Mouse (Mus musculus): ENCODE measurements around the gene Ttc28. TPM values are rescaled to one million over a fixed set of nuclear protein-coding genes. Genes with fewer than 3 reads are reported as not detected.

The Ttc28 gene
- polyA plus RNA-seq, 1 experiment from 2014 or later, result 4.2 TPM

GRCm38 (mm10) chr5:110928289-110928688 is 48.7 kb downstream of the Ttc28 start:
- ATAC-seq, result no peak

GRCm38 (mm10) chr5:110929306-110929705 is 49.7 kb downstream of the Ttc28 start:
- no peak overlapping the region for H3K27ac ChIP-seq (ENCODE audit: low read length)

More at GRCm38 (mm10) chr5:110928289-110928688, 48.7 kb downstream of the Ttc28 start:
- Histone ChIP-seq H3K27ac (ENCODE audit: low read length) (no peak overlapping the region), H3K4me3 (ENCODE audit: low read length) (no peak overlapping the region), H3K27me3 (replicated peaks; ENCODE audit: control insufficient read depth, insufficient read depth, low read length) (no peaks in the 10 kb centered on the region), H3K36me3 (ENCODE audit: control insufficient read depth, insufficient read depth, low read length) (no peaks in the 10 kb centered on the region), H3K4me2 (ENCODE audit: low read depth, low read length) (no peak overlapping the region), H3K9ac (ENCODE audit: low read depth, low read length) (no peak overlapping the region), H3K9me3 (ENCODE audit: control insufficient read depth, low read length) (no peaks in the 10 kb centered on the region), H3K4me1 (ENCODE audit: control insufficient read depth, insufficient read depth, low read length) (peaks cover under 1% of the 10 kb centered on the region; the same call in 1 of the 2 replicates)
- WGBS, result 61% methylated on average over 3 of the region's 3 CpGs

GRCm38 (mm10) chr5:110936606-110937005 is 57.0 kb downstream of the Ttc28 start:
- Histone ChIP-seq H3K27ac (ENCODE audit: low read length) (no peak overlapping the region), H3K4me2 (ENCODE audit: low read depth, low read length) (no peak overlapping the region), H3K4me1 (ENCODE audit: control insufficient read depth, insufficient read depth, low read length) (no peaks in the 10 kb centered on the region), H3K9me3 (ENCODE audit: control insufficient read depth, low read length) (no peaks in the 10 kb centered on the region), H3K4me3 (ENCODE audit: low read length) (no peak overlapping the region), H3K36me3 (ENCODE audit: control insufficient read depth, insufficient read depth, low read length) (no peaks in the 10 kb centered on the region), H3K9ac (ENCODE audit: low read depth, low read length) (no peak overlapping the region), H3K27me3 (replicated peaks; ENCODE audit: control insufficient read depth, insufficient read depth, low read length) (no peaks in the 10 kb centered on the region)
- no peak for ATAC-seq
- WGBS, result 69% methylated on average over 5 of the region's 5 CpGs

More at GRCm38 (mm10) chr5:110929306-110929705, 49.7 kb downstream of the Ttc28 start:
- H3K27me3 ChIP-seq (replicated peaks; ENCODE audit: control insufficient read depth, insufficient read depth, low read length), result no peaks in the 10 kb centered on the region
- WGBS, result 77% methylated on average over 4 of the region's 4 CpGs
- no peak overlapping the region for H3K4me2 ChIP-seq (ENCODE audit: low read depth, low read length)
- ATAC-seq, result no peak
- H3K9me3 ChIP-seq (ENCODE audit: control insufficient read depth, low read length), result no peaks in the 10 kb centered on the region
- H3K4me3 ChIP-seq (ENCODE audit: low read length), result no peak overlapping the region
- H3K36me3 ChIP-seq (ENCODE audit: control insufficient read depth, insufficient read depth, low read length), result no peaks in the 10 kb centered on the region
- no peak overlapping the region for H3K9ac ChIP-seq (ENCODE audit: low read depth, low read length)
- no peaks in the 10 kb centered on the region for H3K4me1 ChIP-seq (ENCODE audit: control insufficient read depth, insufficient read depth, low read length)

- Histone ChIP-seq H3K4me2 (ENCODE audit: low read depth, low read length) (no peak overlapping the region), H3K4me3 (ENCODE audit: low read length) (no peak overlapping the region), H3K27me3 (replicated peaks; ENCODE audit: control insufficient read depth, insufficient read depth, low read length) (no peaks in the 10 kb centered on the region), H3K36me3 (ENCODE audit: control insufficient read depth, insufficient read depth, low read length) (no peaks in the 10 kb centered on the region), H3K27ac (ENCODE audit: low read length) (no peak overlapping the region), H3K9ac (ENCODE audit: low read depth, low read length) (no peak overlapping the region), H3K9me3 (ENCODE audit: control insufficient read depth, low read length) (no peaks in the 10 kb centered on the region), H3K4me1 (ENCODE audit: control insufficient read depth, insufficient read depth, low read length) (no peaks in the 10 kb centered on the region)
- 87% methylated on average over 8 of the region's 8 CpGs for WGBS
- no peak for ATAC-seq
These were observed 64.7 kb downstream of the Ttc28 start for GRCm38 (mm10) chr5:110944326-110944725.

GRCm38 (mm10) chr5:110948476-110949399 is 69.1 kb downstream of the Ttc28 start:
- WGBS, result 73% methylated on average over 12 of the region's 12 CpGs
- Histone ChIP-seq H3K27ac (ENCODE audit: low read length) (no peak overlapping the region), H3K9ac (ENCODE audit: low read depth, low read length) (no peak overlapping the region), H3K9me3 (ENCODE audit: control insufficient read depth, low read length) (no peaks in the 10 kb centered on the region), H3K36me3 (ENCODE audit: control insufficient read depth, insufficient read depth, low read length) (no peaks in the 10 kb centered on the region), H3K27me3 (replicated peaks; ENCODE audit: control insufficient read depth, insufficient read depth, low read length) (no peaks in the 10 kb centered on the region), H3K4me1 (ENCODE audit: control insufficient read depth, insufficient read depth, low read length) (no peaks in the 10 kb centered on the region), H3K4me3 (ENCODE audit: low read length) (no peak overlapping the region), H3K4me2 (ENCODE audit: low read depth, low read length) (no peak overlapping the region)
- no peak for ATAC-seq

GRCm38 (mm10) chr5:110949791-110950190 is 70.2 kb downstream of the Ttc28 start:
- no peak overlapping the region for H3K4me3 ChIP-seq (ENCODE audit: low read length)
- no peak overlapping the region for H3K4me2 ChIP-seq (ENCODE audit: low read depth, low read length)
- H3K4me1 ChIP-seq (ENCODE audit: control insufficient read depth, insufficient read depth, low read length), result no peaks in the 10 kb centered on the region
- H3K36me3 ChIP-seq (ENCODE audit: control insufficient read depth, insufficient read depth, low read length), result no peaks in the 10 kb centered on the region
- no peak overlapping the region for H3K27ac ChIP-seq (ENCODE audit: low read length)
- no peak overlapping the region for H3K9ac ChIP-seq (ENCODE audit: low read depth, low read length)
- no peaks in the 10 kb centered on the region for H3K27me3 ChIP-seq (replicated peaks; ENCODE audit: control insufficient read depth, insufficient read depth, low read length)
- no peaks in the 10 kb centered on the region for H3K9me3 ChIP-seq (ENCODE audit: control insufficient read depth, low read length)
- WGBS, result 52% methylated on average over 3 of the region's 3 CpGs
- no peak for ATAC-seq

GRCm38 (mm10) chr5:110958196-110958595 is 78.6 kb downstream of the Ttc28 start:
- H3K36me3 ChIP-seq (ENCODE audit: control insufficient read depth, insufficient read depth, low read length), result no peaks in the 10 kb centered on the region
- H3K4me2 ChIP-seq (ENCODE audit: low read depth, low read length), result no peak overlapping the region
- 0 out of 2 replicates have a peak, but pooled peaks cover 3% of the 10 kb centered on the region for H3K4me1 ChIP-seq (ENCODE audit: control insufficient read depth, insufficient read depth, low read length)
- H3K4me3 ChIP-seq (ENCODE audit: low read length), result no peak overlapping the region
- H3K27ac ChIP-seq (ENCODE audit: low read length), result no peak overlapping the region
- no peak overlapping the region for H3K9ac ChIP-seq (ENCODE audit: low read depth, low read length)
- no peaks in the 10 kb centered on the region for H3K9me3 ChIP-seq (ENCODE audit: control insufficient read depth, low read length)
- no peaks in the 10 kb centered on the region for H3K27me3 ChIP-seq (replicated peaks; ENCODE audit: control insufficient read depth, insufficient read depth, low read length)
- no peak for ATAC-seq
- WGBS, result 83% methylated on average over 4 of the region's 4 CpGs

- Histone ChIP-seq H3K4me3 (ENCODE audit: low read length) (no peak overlapping the region), H3K9me3 (ENCODE audit: control insufficient read depth, low read length) (no peaks in the 10 kb centered on the region), H3K4me2 (ENCODE audit: low read depth, low read length) (no peak overlapping the region), H3K27ac (ENCODE audit: low read length) (no peak overlapping the region), H3K36me3 (ENCODE audit: control insufficient read depth, insufficient read depth, low read length) (no peaks in the 10 kb centered on the region), H3K27me3 (replicated peaks; ENCODE audit: control insufficient read depth, insufficient read depth, low read length) (no peaks in the 10 kb centered on the region), H3K4me1 (ENCODE audit: control insufficient read depth, insufficient read depth, low read length) (0 out of 2 replicates have a peak, but pooled peaks cover 3% of the 10 kb centered on the region), H3K9ac (ENCODE audit: low read depth, low read length) (no peak overlapping the region)
- 30% methylated on average over 4 of the region's 4 CpGs for WGBS
- no peak for ATAC-seq
These were observed 80.5 kb downstream of the Ttc28 start for GRCm38 (mm10) chr5:110960067-110960466.

- Histone ChIP-seq H3K4me2 (ENCODE audit: low read depth, low read length) (no peak overlapping the region), H3K27me3 (replicated peaks; ENCODE audit: control insufficient read depth, insufficient read depth, low read length) (no peaks in the 10 kb centered on the region), H3K36me3 (ENCODE audit: control insufficient read depth, insufficient read depth, low read length) (no peaks in the 10 kb centered on the region), H3K27ac (ENCODE audit: low read length) (no peak overlapping the region), H3K4me1 (ENCODE audit: control insufficient read depth, insufficient read depth, low read length) (0 out of 2 replicates have a peak, but pooled peaks cover 3% of the 10 kb centered on the region), H3K9ac (ENCODE audit: low read depth, low read length) (no peak overlapping the region), H3K4me3 (ENCODE audit: low read length) (no peak overlapping the region), H3K9me3 (ENCODE audit: control insufficient read depth, low read length) (no peaks in the 10 kb centered on the region)
- ATAC-seq, result no peak
- WGBS, result 77% methylated on average over 4 of the region's 4 CpGs
These were observed 81.3 kb downstream of the Ttc28 start for GRCm38 (mm10) chr5:110960890-110961289.
